Mouse (Mus musculus): Measurements from ENCODE around the gene Trim41. TPM values are rescaled to one million over a fixed set of nuclear protein-coding genes. Genes with fewer than 3 reads are reported as not detected.
"Not testable (repeated sequence)": the region's sequence is repeated elsewhere in the genome, so short reads cannot be mapped to it uniquely, and the experiment has no call there.

Trim41 gene
- total RNA-seq, 2 experiments from 2014 or later: 44.1 to 58.1 TPM

- DNase-seq (ENCODE audit: low spot score in 2 of 2): no peak
These were observed 21.1 kb upstream of the Trim41 start for GRCm38 (mm10) chr11:48838181-48838797.

- DNase-seq (ENCODE audit: low spot score in 2 of 2): peak; percentile 49 to 69
These were observed 20.4 kb upstream of the Trim41 start for GRCm38 (mm10) chr11:48837310-48838180.

- DNase-seq (ENCODE audit: low spot score in 2 of 2): no peak
These were observed 19.8 kb upstream of the Trim41 start for GRCm38 (mm10) chr11:48836990-48837309.

GRCm38 (mm10) chr11:48835923-48836322, 18.8 kb upstream of the Trim41 start:
- DNase-seq (ENCODE audit: low spot score in 2 of 2): no peak

GRCm38 (mm10) chr11:48833731-48834639, 16.8 kb upstream of the Trim41 start:
- DNase-seq (ENCODE audit: low spot score in 2 of 2): peak; percentile 91 to 93

GRCm38 (mm10) chr11:48833078-48833730, 16.1 kb upstream of the Trim41 start:
- no peak for DNase-seq (ENCODE audit: low spot score in 2 of 2)

GRCm38 (mm10) chr11:48831273-48831672, 14.1 kb upstream of the Trim41 start:
- DNase-seq (ENCODE audit: low spot score in 2 of 2): no peak

- no peak for DNase-seq (ENCODE audit: low spot score in 2 of 2)
These were observed 13.1 kb upstream of the Trim41 start for GRCm38 (mm10) chr11:48830279-48830678.

- no peak for DNase-seq (ENCODE audit: low spot score in 2 of 2)
These were observed 10.8 kb upstream of the Trim41 start for GRCm38 (mm10) chr11:48827926-48828325.

- no peak for DNase-seq (ENCODE audit: low spot score in 2 of 2)
These were observed 9.6 kb upstream of the Trim41 start for GRCm38 (mm10) chr11:48826752-48827096.

GRCm38 (mm10) chr11:48825979-48826751, 9.0 kb upstream of the Trim41 start, which contains the start of the genes Trim7 and Gm12184:
Gene Trim7 (plus strand): TSS chr11:48826140.
Gene Gm12184 (minus strand): TSS chr11:48826655.
- DNase-seq (ENCODE audit: low spot score in 2 of 2): not testable (repeated sequence)

- DNase-seq (ENCODE audit: low spot score in 2 of 2): peak in 1 of 2 experiments; percentile 13
These were observed 7.2 kb upstream of the Trim41 start for GRCm38 (mm10) chr11:48824311-48824830.

GRCm38 (mm10) chr11:48823536-48823972, 6.4 kb upstream of the Trim41 start:
- peak; percentile 42 to 65 for DNase-seq (ENCODE audit: low spot score in 2 of 2)

GRCm38 (mm10) chr11:48822768-48823512, 5.8 kb upstream of the Trim41 start:
- peak in 1 of 2 experiments; percentile 8 for DNase-seq (ENCODE audit: low spot score in 2 of 2)

- DNase-seq (ENCODE audit: low spot score in 2 of 2): not testable (repeated sequence)
These were observed 4.1 kb upstream of the Trim41 start for GRCm38 (mm10) chr11:48821299-48821698.

- DNase-seq (ENCODE audit: low spot score in 2 of 2): no peak
These were observed 3.1 kb upstream of the Trim41 start for GRCm38 (mm10) chr11:48820308-48820674.

GRCm38 (mm10) chr11:48819614-48820307, 2.6 kb upstream of the Trim41 start:
- DNase-seq (ENCODE audit: low spot score in 2 of 2): no peak

- peak; percentile 75 to 85 for DNase-seq (ENCODE audit: low spot score in 2 of 2)
These were observed 1.2 kb upstream of the Trim41 start for GRCm38 (mm10) chr11:48818346-48818745.

- peak in 1 of 2 experiments; percentile 12 for DNase-seq (ENCODE audit: low spot score in 2 of 2)
These were observed 641 bp upstream of the Trim41 start for GRCm38 (mm10) chr11:48817794-48818193.
